Mouse (Mus musculus) megakaryocyte, embryonic 14.5 days (primary cell): ENCODE results near the gene Rps23.

Experiments used
- FLI1 ChIP-seq: IDR thresholded peaks from 2 replicates; pipeline ENCODE4 v1.6.1; 2012; ENCODE audit warnings: low read length, inconsistent platforms, mixed read lengths
- GATA1 ChIP-seq: IDR thresholded peaks from 3 replicates; pipeline ENCODE4 v1.6.1; 2012; ENCODE audit warnings: mixed read lengths, low read length, inconsistent platforms, borderline replicate concordance

DNA sequence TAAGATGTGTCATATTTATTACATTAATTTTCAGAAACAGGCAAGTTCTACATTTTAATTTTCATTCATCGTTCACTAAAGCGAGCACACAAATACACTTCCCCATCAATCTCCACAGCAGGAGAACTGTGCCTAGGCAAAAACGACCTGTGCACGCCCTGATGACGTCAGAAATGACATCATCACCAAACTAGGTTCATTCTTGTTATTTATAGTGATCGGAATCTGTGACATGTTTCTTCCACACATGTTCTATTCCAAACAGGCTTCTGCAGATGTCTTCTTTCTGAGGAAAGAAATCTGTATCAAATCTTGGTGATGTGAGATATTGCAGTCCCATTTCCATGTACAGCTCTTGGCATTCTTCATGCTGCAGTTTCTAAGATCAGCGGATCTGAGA, 13.1 kb downstream of the Rps23 start:
- TF ChIP-seq GATA1 (no peak), FLI1 (no peak)
